In genomic region chr19:26987197-26987596, GRCm38 (mm10) we compare ENCODE assay signal across 26 mouse cellular contexts.
A peak's percentile ranks its signal among the peaks of the same experiment; 100 is the strongest.
DNase-seq lines count a peak whose midpoint lies in the region; ATAC-seq and TF ChIP-seq lines count a peak whose summit lies in the region.
"Had no signal": no experiment of that assay in that cellular context is flagged by ENCODE, and none has a peak within 500 bp of the region (broad histone marks: within the 10 kb centered on the region; RNA-seq: fewer than 3 reads in every experiment).

No protein-coding gene starts in this region.

- H3K4me3 ChIP-seq in heart, postnatal 0 days (ENCODE audit: low read depth, low read length), result no peak overlapping the region
- H3K4me3 ChIP-seq in lung, postnatal 0 days (ENCODE audit: low read depth, low read length), result no peak overlapping the region
- H3K4me3 ChIP-seq: embryonic facial prominence, embryonic 13.5 days; erythroblast, embryonic 14.5 days had no signal

- H3K9ac ChIP-seq in heart, postnatal 0 days (replicated peaks; ENCODE audit: low read depth, low read length), result no peak overlapping the region
- H3K9ac ChIP-seq in lung, postnatal 0 days (replicated peaks; ENCODE audit: low read depth), result no peak overlapping the region
- H3K9ac ChIP-seq: embryonic facial prominence, embryonic 13.5 days; hindbrain, embryonic 14.5 days had no signal

- peak; percentile 79 for ATAC-seq in frontal cortex, adult (ENCODE audit: low TSS enrichment)
- ATAC-seq in heart, postnatal 0 days (ENCODE audit: insufficient read depth, low read depth), result peak; percentile 93
- peak; percentile 35; the same call in 1 of the 2 replicates for ATAC-seq in lung, postnatal 0 days
- ATAC-seq: inflammation-experienced regulatory T-cells, adult 6 months had no signal

- no peaks in the 10 kb centered on the region for H3K9me3 ChIP-seq in heart, postnatal 0 days (replicated peaks; ENCODE audit: control insufficient read depth, low read length)
- H3K9me3 ChIP-seq in lung, postnatal 0 days (ENCODE audit: low read length), result no peaks in the 10 kb centered on the region
- H3K9me3 ChIP-seq: embryonic facial prominence, embryonic 13.5 days; G1E had no signal

- H3K27ac ChIP-seq in heart, postnatal 0 days (ENCODE audit: low read depth), result peak overlapping the region; percentile 71
- H3K27ac ChIP-seq in lung, postnatal 0 days (ENCODE audit: low read length), result no peak overlapping the region
- H3K27ac ChIP-seq: embryonic facial prominence, embryonic 13.5 days; hindbrain, embryonic 14.5 days had no signal

- H3K4me2 ChIP-seq in heart, postnatal 0 days (ENCODE audit: low read depth, low read length), result no peak overlapping the region
- H3K4me2 ChIP-seq in lung, postnatal 0 days (replicated peaks; ENCODE audit: low read depth, low read length), result no peak overlapping the region
- H3K4me2 ChIP-seq: embryonic facial prominence, embryonic 13.5 days; hindbrain, embryonic 14.5 days; midbrain, embryonic 11.5 days had no signal

- intact Hi-C loops in heart, postnatal 25 days (cut with DNase I), result no loop called here

- peaks cover 10% of the 10 kb centered on the region; the same call in 1 of the 2 replicates for H3K4me1 ChIP-seq in heart, postnatal 0 days (ENCODE audit: control insufficient read depth, insufficient read depth)
- no peaks in the 10 kb centered on the region for H3K4me1 ChIP-seq in lung, postnatal 0 days (ENCODE audit: insufficient read depth, low read depth, low read length)
- H3K4me1 ChIP-seq: embryonic facial prominence, embryonic 13.5 days had no signal

- no peaks in the 10 kb centered on the region for H3K36me3 ChIP-seq in heart, postnatal 0 days (replicated peaks; ENCODE audit: control insufficient read depth, insufficient read depth, low read length)
- H3K36me3 ChIP-seq in lung, postnatal 0 days (ENCODE audit: insufficient read depth, low read length), result no peaks in the 10 kb centered on the region
- H3K36me3 ChIP-seq: embryonic facial prominence, embryonic 13.5 days; G1E had no signal

- DNase-seq in frontal cortex, postnatal 36 days (ENCODE audit: low spot score in 2 of 2), result no peak
- peak; percentile 89 for DNase-seq in heart, postnatal 0 days (ENCODE audit: low spot score)
- DNase-seq in heart, postnatal 25 days (ENCODE audit: low spot score), result no peak
- peak; percentile 57 for DNase-seq in lung, postnatal 0 days (ENCODE audit: low spot score)
- DNase-seq in lung, postnatal 4 days, result no peak
- no peak for DNase-seq in ovary, postnatal 14 days (ENCODE audit: low spot score)
- DNase-seq in gastrocnemius, adult 18-20 months (ENCODE audit: low spot score), result no peak
- DNase-seq: adrenal gland, postnatal 10 days; B cell, adult 2 months; cerebellum, adult 2 months; cerebellum, postnatal 25 days; embryo, embryonic 11 days; gastrocnemius, postnatal 10 days; heart, postnatal 4 days; kidney, adult 18-20 months; right cerebral cortex, adult 18-20 months; right cerebral cortex, postnatal 4 days; thymus, postnatal 36 days had no signal

- TF ChIP-seq EP300 in heart, postnatal 0 days (IDR thresholded peaks at IDR 0.05; ENCODE audit: low read depth), result peak; percentile 99
- no peak for TF ChIP-seq EP300 in lung, postnatal 0 days (IDR thresholded peaks at IDR 0.05)

- WGBS in heart, postnatal 0 days, result 6% methylated on average over 3 of the region's 3 CpGs
- 44% methylated on average over 3 of the region's 3 CpGs for WGBS in lung, postnatal 0 days

- no peak for TF ChIP-seq CTCF in heart, postnatal 0 days (IDR thresholded peaks at IDR 0.05; ENCODE audit: low read depth)
- TF ChIP-seq CTCF in lung, postnatal 0 days (IDR thresholded peaks at IDR 0.05), result no peak

- no peaks in the 10 kb centered on the region for H3K27me3 ChIP-seq in heart, postnatal 0 days (ENCODE audit: control insufficient read depth, insufficient read depth, low read length)
- no peaks in the 10 kb centered on the region for H3K27me3 ChIP-seq in lung, postnatal 0 days (replicated peaks; ENCODE audit: insufficient read depth, low read length)
- H3K27me3 ChIP-seq: CH12.LX; embryonic facial prominence, embryonic 13.5 days had no signal

Comparison
In these comparisons a context has a peak if more than half of its experiments do, and no peak if none do; other contexts are left out.
1. DNase-seq: peak in heart, postnatal 0 days (single experiment) and lung, postnatal 0 days (single experiment); none in frontal cortex, postnatal 36 days (0 of 2), heart, postnatal 25 days (single experiment), lung, postnatal 4 days (0 of 2), ovary, postnatal 14 days (single experiment) and gastrocnemius, adult 18-20 months (single experiment).
2. ATAC-seq: peak in every context shown above with its lines; median percentile 93 in heart, postnatal 0 days; 79 in frontal cortex, adult; 35 in lung, postnatal 0 days.